Mouse (Mus musculus) bone marrow macrophage, adult 2 months (primary cell): Measurements from ENCODE around the gene Itgax.

Source experiments
- CTCF ChIP-seq: IDR thresholded peaks from 2 replicates; pipeline ENCODE4 v1.5.1; 2012; ENCODE audit warnings: low read depth, mild to moderate bottlenecking, low read length, moderate library complexity
- POLR2A ChIP-seq: IDR thresholded peaks from 2 replicates; pipeline ENCODE4 v1.6.1; 2012; ENCODE audit warnings: mild to moderate bottlenecking, low read depth, low read length, borderline replicate concordance

DNA sequence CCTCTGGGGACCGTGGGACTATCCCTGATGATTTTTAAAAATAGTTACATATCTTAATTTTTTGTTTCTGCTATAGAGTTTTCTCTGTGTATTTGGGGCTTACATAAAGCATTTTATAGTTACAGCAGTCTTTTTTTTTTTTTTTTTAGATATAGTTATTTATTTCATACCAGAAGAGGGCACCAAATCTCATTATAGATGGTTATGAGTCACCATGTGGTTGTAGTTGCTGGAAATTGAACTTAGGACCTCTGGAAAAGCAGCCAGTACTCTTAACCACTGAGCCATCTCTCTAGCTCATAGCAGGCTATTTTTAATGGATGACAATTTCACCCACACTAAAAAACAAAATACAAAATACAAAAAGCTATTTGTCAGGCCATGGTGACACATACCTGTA lies 31.2 kb upstream of the Itgax start:
- no peak for TF ChIP-seq CTCF
- no peak for TF ChIP-seq POLR2A
